Mouse (Mus musculus) brain, embryonic 14.5 days (tissue): ENCODE results near the gene BC030499. TPM values are rescaled to one million over a fixed set of nuclear protein-coding genes. Genes with fewer than 3 reads are reported as not detected.

Experiments used
- DNase-seq: peaks from one replicate; pipeline ENCODE4 v3.0.0-alpha.2; 2011; ENCODE audit warnings: low read depth
- CTCF ChIP-seq: fragments of 200-500 bp; IDR thresholded peaks from 2 replicates; pipeline ENCODE4 v1.5.1; 2012; ENCODE audit warnings: inconsistent platforms, mild to moderate bottlenecking, moderate library complexity, borderline replicate concordance; ENCODE audit not compliant: insufficient read depth, insufficient read length; ENCODE audit errors: extremely low read depth
- POLR2A ChIP-seq: fragments of 200-500 bp; IDR thresholded peaks from 2 replicates; pipeline ENCODE4 v1.6.1; 2012; ENCODE audit warnings: mild to moderate bottlenecking, inconsistent platforms, borderline replicate concordance; ENCODE audit not compliant: poor library complexity, insufficient read depth, insufficient read length, severe bottlenecking; ENCODE audit errors: extremely low read depth
- polyA plus RNA-seq: library from polyadenylated mRNA; depleted of rRNA; stranded (reverse); fragments of >200 nt; gene quantifications from 2 replicates; pipeline ENCODE4 v1.2.3, GENCODE M21; 2012; rRNA removed

The BC030499 gene
- polyA plus RNA-seq, result 0.49 and 0.72 TPM in 2 replicates

GRCm38 (mm10) chr11:78290654-78291053, at the start of gene BC030499:
BC030499 (plus strand) TSS chr11:78290841.
- TF ChIP-seq CTCF, result no peak
- TF ChIP-seq POLR2A, result no peak
- DNase-seq, result no peak

GRCm38 (mm10) chr11:78245261-78245626, 45.4 kb upstream of the BC030499 start:
- DNase-seq, result peak; percentile 2
- no peak for TF ChIP-seq POLR2A
- no peak for TF ChIP-seq CTCF

- DNase-seq, result peak; percentile 96
- TF ChIP-seq POLR2A (peak; percentile 69; the same call in 1 of the 2 replicates), CTCF (no peak; the same call in 1 of the 2 replicates)
Measured at GRCm38 (mm10) chr11:78245627-78246317, 44.9 kb upstream of the BC030499 start, which contains the start of the genes Sdf2 and Supt6. Sdf2 (plus strand) TSS chr11:78245746. Supt6 (minus strand) TSS chr11:78245987.

- no peak for TF ChIP-seq POLR2A
- no peak for TF ChIP-seq CTCF
- no peak for DNase-seq
Measured at GRCm38 (mm10) chr11:78246318-78247011, 44.2 kb upstream of the BC030499 start.

- no peak for DNase-seq
- TF ChIP-seq POLR2A (no peak), CTCF (no peak)
Measured at GRCm38 (mm10) chr11:78247012-78247348, 43.7 kb upstream of the BC030499 start.

- TF ChIP-seq CTCF (no peak), POLR2A (no peak)
- peak; percentile 6 for DNase-seq
Measured at GRCm38 (mm10) chr11:78247727-78248140, 42.9 kb upstream of the BC030499 start.

GRCm38 (mm10) chr11:78256618-78257017, 34.0 kb upstream of the BC030499 start:
- no peak for DNase-seq
- peak; percentile 2; the same call in 1 of the 2 replicates for TF ChIP-seq CTCF
- TF ChIP-seq POLR2A, result no peak

GRCm38 (mm10) chr11:78260489-78261258, 30.0 kb upstream of the BC030499 start:
- TF ChIP-seq POLR2A (no peak), CTCF (no peak)
- no peak for DNase-seq

GRCm38 (mm10) chr11:78261380-78262352, 29.0 kb upstream of the BC030499 start, which contains the start of gene 2610507B11Rik:
2610507B11Rik (plus strand) TSS chr11:78261752.
- DNase-seq, result peak; percentile 98
- TF ChIP-seq POLR2A (peak; percentile 97), CTCF (no peak)

GRCm38 (mm10) chr11:78262550-78262949, 28.1 kb upstream of the BC030499 start:
- TF ChIP-seq CTCF, result peak; percentile 74
- TF ChIP-seq POLR2A, result no peak

GRCm38 (mm10) chr11:78265571-78265970, 25.1 kb upstream of the BC030499 start:
- no peak for DNase-seq
- TF ChIP-seq POLR2A (no peak), CTCF (no peak)

More at GRCm38 (mm10) chr11:78262550-78262949, 28.1 kb upstream of the BC030499 start:
- peak; percentile 83 for DNase-seq

GRCm38 (mm10) chr11:78271986-78272385, 18.7 kb upstream of the BC030499 start:
- peak; percentile 4 for DNase-seq
- TF ChIP-seq CTCF (no peak), POLR2A (no peak)
